ENCODE assay signal across 9 mouse cellular contexts in genomic region chr3:152265351-152266035, GRCm38 (mm10). TPM values are rescaled to one million over a fixed set of nuclear protein-coding genes. Genes with fewer than 3 reads are reported as not detected.
DNase-seq lines count a peak whose midpoint lies in the region; ATAC-seq lines count a peak whose summit lies in the region.
"Had no signal": no experiment of that assay in that cellular context is flagged by ENCODE, and none has a peak within 500 bp of the region (broad histone marks: within the 10 kb centered on the region; RNA-seq: fewer than 3 reads in every experiment).

No protein-coding gene starts in this region.

- peaks cover 28% of the 10 kb centered on the region for H3K4me1 ChIP-seq in embryonic facial prominence, embryonic 13.5 days
- peaks cover 17% of the 10 kb centered on the region for H3K4me1 ChIP-seq in heart, embryonic 11.5 days (ENCODE audit: control insufficient read depth, insufficient read depth, low read length)
- H3K4me1 ChIP-seq in kidney, embryonic 14.5 days (ENCODE audit: control insufficient read depth, insufficient read depth, low read length), result peaks cover 14% of the 10 kb centered on the region; the same call in 1 of the 2 replicates
- H3K4me1 ChIP-seq in neural tube, embryonic 15.5 days, result peaks cover 18% of the 10 kb centered on the region

- peak overlapping the region; percentile 64 for H3K4me3 ChIP-seq in embryonic facial prominence, embryonic 13.5 days
- H3K4me3 ChIP-seq in heart, embryonic 11.5 days (ENCODE audit: low read depth, low read length), result peak overlapping the region; percentile 69
- H3K4me3 ChIP-seq in kidney, embryonic 14.5 days (ENCODE audit: low read length), result peak overlapping the region; percentile 51
- H3K4me3 ChIP-seq in neural tube, embryonic 15.5 days (replicated peaks), result peak overlapping the region; percentile 52

- ATAC-seq in embryonic facial prominence, embryonic 13.5 days (ENCODE audit: insufficient number of reproducible peaks, insufficient read depth, low FRiP score, low TSS enrichment, low read depth), result peak; percentile 85
- peak; percentile 73 for ATAC-seq in heart, embryonic 11.5 days (replicated peaks; ENCODE audit: insufficient number of reproducible peaks, low FRiP score, low TSS enrichment)
- ATAC-seq in kidney, embryonic 14.5 days (ENCODE audit: low FRiP score, low TSS enrichment), result peak; percentile 90
- ATAC-seq in neural tube, embryonic 15.5 days (ENCODE audit: low FRiP score), result peak; percentile 78

- H3K36me3 ChIP-seq in embryonic facial prominence, embryonic 13.5 days, result no peaks in the 10 kb centered on the region
- H3K36me3 ChIP-seq in heart, embryonic 11.5 days (ENCODE audit: control insufficient read depth, insufficient read depth, low read length), result no peaks in the 10 kb centered on the region
- H3K36me3 ChIP-seq in kidney, embryonic 14.5 days (ENCODE audit: control insufficient read depth, insufficient read depth, low read length), result no peaks in the 10 kb centered on the region
- no peaks in the 10 kb centered on the region for H3K36me3 ChIP-seq in neural tube, embryonic 15.5 days
- H3K36me3 ChIP-seq: G1E had no signal

- H3K27ac ChIP-seq in embryonic facial prominence, embryonic 13.5 days, result peak overlapping the region; percentile 51; the same call in 1 of the 2 replicates
- H3K27ac ChIP-seq in heart, embryonic 11.5 days (ENCODE audit: low read depth, low read length), result peak overlapping the region; percentile 99
- H3K27ac ChIP-seq in kidney, embryonic 14.5 days (ENCODE audit: low read depth, low read length), result peak overlapping the region; percentile 6; the same call in 1 of the 2 replicates
- H3K27ac ChIP-seq in neural tube, embryonic 15.5 days (replicated peaks), result no peak overlapping the region; the same call in 1 of the 2 replicates

- DNase-seq in layer of hippocampus, adult 9-11 months, result peak; percentile 27
- no peak for DNase-seq in layer of hippocampus, adult 9-10 months (ENCODE audit: low spot score)
- DNase-seq in lung, adult 18-20 months, result peak; percentile 71 to 78
- peak; percentile 80 to 82 for DNase-seq in urinary bladder, postnatal 4 days (ENCODE audit: low spot score in 2 of 2)

- peaks cover 59% of the 10 kb centered on the region for H3K27me3 ChIP-seq in embryonic facial prominence, embryonic 13.5 days
- H3K27me3 ChIP-seq in heart, embryonic 11.5 days (ENCODE audit: control insufficient read depth, insufficient read depth, low read length), result no peaks in the 10 kb centered on the region
- peaks cover 8% of the 10 kb centered on the region for H3K27me3 ChIP-seq in kidney, embryonic 14.5 days (ENCODE audit: control insufficient read depth, insufficient read depth, low read length)
- peaks cover 27% of the 10 kb centered on the region for H3K27me3 ChIP-seq in neural tube, embryonic 15.5 days (replicated peaks)

- peak overlapping the region; percentile 97 for H3K4me2 ChIP-seq in embryonic facial prominence, embryonic 13.5 days
- H3K4me2 ChIP-seq in heart, embryonic 11.5 days, result peak overlapping the region; percentile 65
- peak overlapping the region; percentile 93 for H3K4me2 ChIP-seq in kidney, embryonic 14.5 days (replicated peaks; ENCODE audit: low read depth, low read length)
- peak overlapping the region; percentile 100 for H3K4me2 ChIP-seq in neural tube, embryonic 15.5 days

- WGBS in embryonic facial prominence, embryonic 13.5 days, result under 1% methylated on average over 63 of the region's 63 CpGs
- WGBS in heart, embryonic 11.5 days (ENCODE audit: insufficient replicate concordance), result under 1% methylated on average over 61 of the region's 63 CpGs
- under 1% methylated on average over 56 of the region's 63 CpGs for WGBS in kidney, embryonic 14.5 days
- whole genome bisulfite sequencing in neural tube, embryonic 15.5 days, result 0% methylated on average over 49 of the region's 63 CpGs

- H3K9ac ChIP-seq in embryonic facial prominence, embryonic 13.5 days, result peak overlapping the region; percentile 84
- peak overlapping the region; percentile 96 for H3K9ac ChIP-seq in heart, embryonic 11.5 days (ENCODE audit: low read depth, low read length)
- peak overlapping the region; percentile 73 for H3K9ac ChIP-seq in kidney, embryonic 14.5 days (ENCODE audit: low read depth, low read length)
- peak overlapping the region; percentile 59 for H3K9ac ChIP-seq in neural tube, embryonic 15.5 days (replicated peaks)

- H3K9me3 ChIP-seq in embryonic facial prominence, embryonic 13.5 days, result no peaks in the 10 kb centered on the region
- H3K9me3 ChIP-seq in heart, embryonic 11.5 days (replicated peaks; ENCODE audit: control insufficient read depth, low read length), result no peaks in the 10 kb centered on the region
- no peaks in the 10 kb centered on the region for H3K9me3 ChIP-seq in kidney, embryonic 14.5 days (ENCODE audit: control insufficient read depth, low read length)
- no peaks in the 10 kb centered on the region for H3K9me3 ChIP-seq in neural tube, embryonic 15.5 days (replicated peaks)
- H3K9me3 ChIP-seq: G1E had no signal

RNA-seq across cellular contexts. Expression of gene Nexn, which starts 0.7 kb away (rescaled TPM):
- 9.6 and 11.8 TPM in 2 replicates for polyA plus RNA-seq in embryonic facial prominence, embryonic 13.5 days (2015; fragmentation: Nextera tagmentation; extraction: Ambion mirVana)
- polyA plus RNA-seq in heart, embryonic 11.5 days (2014; fragmentation: Nextera tagmentation; extraction: Ambion mirVana), result 165 and 210 TPM in 2 replicates
- polyA plus RNA-seq in kidney, embryonic 14.5 days (2014; fragmentation: Nextera tagmentation; extraction: Ambion mirVana), result 5.1 and 6.3 TPM in 2 replicates
- polyA plus RNA-seq in neural tube, embryonic 15.5 days (2015; fragmentation: Nextera tagmentation; extraction: Ambion mirVana), result 2.4 and 5.9 TPM in 2 replicates
- polyA plus RNA-seq: G1E had no signal

RNA-seq across cellular contexts. Expression of gene Fubp1, which starts 55.3 kb away (rescaled TPM):
- 336 and 338 TPM in 2 replicates for polyA plus RNA-seq in embryonic facial prominence, embryonic 13.5 days (2015; fragmentation: Nextera tagmentation; extraction: Ambion mirVana)
- 158 TPM in 2 replicates for polyA plus RNA-seq in heart, embryonic 11.5 days (2014; fragmentation: Nextera tagmentation; extraction: Ambion mirVana)
- 283 and 332 TPM in 2 replicates for polyA plus RNA-seq in kidney, embryonic 14.5 days (2014; fragmentation: Nextera tagmentation; extraction: Ambion mirVana)
- 184 and 185 TPM in 2 replicates for polyA plus RNA-seq in neural tube, embryonic 15.5 days (2015; fragmentation: Nextera tagmentation; extraction: Ambion mirVana)

RNA-seq across cellular contexts. Expression of gene Dnajb4, which starts 55.4 kb away (rescaled TPM):
- 27.9 and 31.7 TPM in 2 replicates for polyA plus RNA-seq in embryonic facial prominence, embryonic 13.5 days (2015; fragmentation: Nextera tagmentation; extraction: Ambion mirVana)
- polyA plus RNA-seq in heart, embryonic 11.5 days (2014; fragmentation: Nextera tagmentation; extraction: Ambion mirVana), result 46.2 and 49.0 TPM in 2 replicates
- 23.9 and 26.2 TPM in 2 replicates for polyA plus RNA-seq in kidney, embryonic 14.5 days (2014; fragmentation: Nextera tagmentation; extraction: Ambion mirVana)
- 45.6 and 48.7 TPM in 2 replicates for polyA plus RNA-seq in neural tube, embryonic 15.5 days (2015; fragmentation: Nextera tagmentation; extraction: Ambion mirVana)

Comparison
In these comparisons a context has a peak if more than half of its experiments do, and no peak if none do; other contexts are left out.
1. RNA of gene Nexn, which starts 0.7 kb away (polyA plus RNA-seq): 165 to 210 TPM in heart, embryonic 11.5 days; 9.6 to 11.8 TPM in embryonic facial prominence, embryonic 13.5 days, 5.1 to 6.3 TPM in kidney, embryonic 14.5 days and 2.4 to 5.9 TPM in neural tube, embryonic 15.5 days; every median in the first group is over 10 times any median in the second.
2. Peak in every context shown above with its lines, with median percentiles within 50 percentile points of each other: ATAC-seq, H3K4me2 ChIP-seq, H3K4me3 ChIP-seq and H3K9ac ChIP-seq.